Mouse (Mus musculus) v-Abl transformed pro-B cells (cell line): ENCODE data around the gene Rfpl4.
"Not testable (repeated sequence)": the region's sequence is repeated elsewhere in the genome, so short reads cannot be mapped to it uniquely, and the experiment has no call there.

Experiments used
- in situ Hi-C, 2 experiments: fragments of 400-800 bp; cut with MboI; formaldehyde crosslinking; loops; one replicate each; pipeline ENCODE4 v1.15.1; 2025; ENCODE audit not compliant: unreplicated experiment in 2 of 2

Gene Rfpl4

GRCm38 (mm10) chr7:5116850-5117249, at the start of gene Rfpl4:
Gene Rfpl4 (minus strand): TSS chr7:5116950.
- in situ Hi-C loops: no loop called here

DNA sequence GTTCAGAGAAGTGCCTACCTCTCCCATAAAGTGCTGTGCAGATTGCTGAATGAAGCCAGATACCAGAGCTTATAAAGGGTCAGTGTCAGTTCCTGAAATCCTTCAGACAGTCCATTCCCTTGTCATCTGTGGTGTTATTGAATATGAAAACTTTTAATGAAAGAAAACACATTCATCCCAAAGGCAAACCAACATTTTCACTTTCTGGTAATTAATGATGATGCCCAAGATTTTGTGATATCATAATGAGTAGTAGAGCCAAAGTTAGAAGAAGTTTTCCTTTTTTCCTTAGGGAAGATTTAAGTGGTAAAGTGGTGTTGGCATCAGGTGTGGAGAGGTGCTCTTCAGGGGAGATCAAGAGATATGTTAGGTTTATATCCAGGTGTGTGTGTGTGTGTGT, 32.8 kb upstream of the Rfpl4 start, which contains the start of gene Vmn1r55:
Gene Vmn1r55, minus strand, starts transcription at position 101 of the 400 bp plus-strand sequence.
- in situ Hi-C loops: not testable (repeated sequence)

- in situ Hi-C loops: no loop called here
These were observed 9.0 kb upstream of the Rfpl4 start, which contains the start of gene Rasl2-9 for GRCm38 (mm10) chr7:5125549-5126406. Gene Rasl2-9 (minus strand): TSS chr7:5125950.

DNA sequence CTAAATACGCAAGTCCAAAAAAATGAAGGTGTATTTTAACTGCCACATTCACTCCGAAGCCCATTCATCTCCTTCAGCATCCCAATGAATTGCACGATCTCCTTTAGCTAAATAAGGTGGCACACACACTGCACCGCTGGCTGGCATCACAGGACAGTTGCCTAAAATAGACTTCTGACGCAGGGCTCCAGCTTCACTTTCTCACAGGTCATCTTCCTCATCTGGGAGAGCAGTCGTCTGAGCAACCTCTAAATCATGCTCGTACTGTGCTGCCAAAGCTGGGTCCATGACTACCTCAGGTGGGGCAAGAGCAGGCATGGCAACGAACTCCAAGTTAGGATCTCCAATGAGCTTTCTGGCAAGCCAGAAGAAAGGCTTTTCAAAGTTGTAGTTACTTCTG, 8.3 kb upstream of the Rfpl4 start:
- in situ Hi-C loops: no loop called here

- in situ Hi-C loops: no loop called here
These were observed 4.0 kb downstream of the Rfpl4 start for GRCm38 (mm10) chr7:5112701-5113100.

GRCm38 (mm10) chr7:5109301-5109700, 7.4 kb downstream of the Rfpl4 start:
- in situ Hi-C loops: no loop called here

DNA sequence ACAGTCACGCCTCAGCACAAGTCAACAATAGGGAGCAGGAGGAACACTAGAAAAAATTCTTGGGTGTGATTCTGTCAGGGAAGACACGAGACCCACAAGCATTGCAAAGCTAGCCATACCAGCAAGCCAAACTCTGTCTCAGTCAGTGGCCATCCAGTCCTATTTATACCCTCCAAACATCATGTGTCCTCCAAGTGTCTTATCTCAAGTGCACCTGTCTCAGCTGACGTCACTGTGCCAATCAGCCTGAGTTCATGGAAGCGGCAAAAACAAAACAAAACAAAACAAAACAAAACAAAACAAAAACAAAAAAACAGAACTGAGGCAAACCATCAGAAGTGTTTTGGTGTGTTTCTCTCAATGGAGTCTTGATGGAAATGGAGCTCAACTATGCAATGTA, 8.5 kb downstream of the Rfpl4 start:
- in situ Hi-C loops: no loop called here

DNA sequence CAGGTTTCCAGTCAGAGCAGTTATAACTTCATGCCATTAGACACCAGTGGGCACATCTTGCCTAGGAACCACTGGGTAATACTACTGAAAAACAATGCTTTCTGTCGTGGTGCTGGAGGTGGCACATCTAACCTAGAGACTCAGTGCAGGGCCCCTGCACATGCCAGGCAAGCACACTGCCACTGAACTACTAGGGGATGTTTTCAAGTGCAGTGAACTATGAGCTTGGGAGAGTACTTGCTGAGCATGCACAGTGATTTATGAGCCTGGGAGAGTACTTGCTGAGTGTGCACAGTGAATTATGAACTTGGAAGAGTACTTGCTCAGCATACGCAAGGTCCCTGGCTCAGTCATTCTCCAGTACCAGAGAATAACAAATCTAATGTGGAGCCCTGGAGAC, 14.2 kb downstream of the Rfpl4 start:
- in situ Hi-C loops: no loop called here

DNA sequence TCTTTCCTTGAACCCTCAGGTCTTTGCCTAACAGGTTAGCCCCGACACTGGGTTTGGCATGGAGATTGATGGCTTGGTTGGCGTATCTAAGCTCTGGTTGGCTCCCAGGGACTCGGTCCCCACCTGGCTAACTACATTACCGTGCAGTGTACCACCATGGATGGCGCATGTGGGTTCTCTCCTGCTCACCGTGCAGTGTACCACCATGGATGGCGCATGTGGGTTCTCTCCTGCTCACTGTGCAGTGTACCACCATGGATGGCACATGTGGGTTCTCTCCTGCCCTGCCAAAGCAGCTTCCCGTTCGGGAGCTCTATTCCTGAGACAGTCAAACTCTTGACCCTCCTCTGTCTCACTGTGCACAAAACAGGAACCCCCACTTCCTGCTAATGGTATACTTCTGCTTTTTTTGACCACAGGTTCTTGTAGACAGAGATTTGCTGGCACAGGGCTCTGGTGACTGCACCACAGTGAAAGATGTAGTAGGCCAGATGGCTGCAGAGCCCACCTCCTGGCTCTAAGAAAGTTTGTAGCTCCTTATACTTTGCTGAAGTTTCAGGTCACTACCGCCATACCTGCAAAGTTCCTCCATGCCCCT, 15.6 kb downstream of the Rfpl4 start:
- in situ Hi-C loops: no loop called here

GRCm38 (mm10) chr7:5099796-5100195, 17.0 kb downstream of the Rfpl4 start:
- in situ Hi-C loops: no loop called here

GRCm38 (mm10) chr7:5098769-5099168, 18.0 kb downstream of the Rfpl4 start:
- in situ Hi-C loops: no loop called here

- in situ Hi-C loops: no loop called here
These were observed 23.8 kb downstream of the Rfpl4 start for GRCm38 (mm10) chr7:5092831-5093510.

DNA sequence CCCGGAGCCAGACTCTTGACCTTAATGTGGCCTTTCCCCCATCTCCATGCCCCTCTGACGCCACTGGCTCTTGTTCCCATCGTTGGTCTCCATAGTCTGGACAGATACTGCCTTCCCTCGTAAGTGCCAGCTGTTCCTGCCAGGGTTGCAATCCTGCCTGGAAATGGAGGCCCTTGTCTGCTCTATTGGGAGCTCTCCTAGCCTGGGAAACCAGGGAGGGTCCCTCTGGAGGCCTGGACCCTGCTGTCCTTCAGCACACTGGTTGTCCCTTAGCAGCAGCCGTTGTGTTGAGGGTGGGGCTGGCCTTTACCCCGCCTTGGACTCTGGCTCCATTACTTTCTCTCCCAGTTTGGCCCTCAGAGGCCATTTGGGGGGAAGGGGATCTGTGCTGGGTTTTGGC, 24.4 kb downstream of the Rfpl4 start:
- in situ Hi-C loops: no loop called here

DNA sequence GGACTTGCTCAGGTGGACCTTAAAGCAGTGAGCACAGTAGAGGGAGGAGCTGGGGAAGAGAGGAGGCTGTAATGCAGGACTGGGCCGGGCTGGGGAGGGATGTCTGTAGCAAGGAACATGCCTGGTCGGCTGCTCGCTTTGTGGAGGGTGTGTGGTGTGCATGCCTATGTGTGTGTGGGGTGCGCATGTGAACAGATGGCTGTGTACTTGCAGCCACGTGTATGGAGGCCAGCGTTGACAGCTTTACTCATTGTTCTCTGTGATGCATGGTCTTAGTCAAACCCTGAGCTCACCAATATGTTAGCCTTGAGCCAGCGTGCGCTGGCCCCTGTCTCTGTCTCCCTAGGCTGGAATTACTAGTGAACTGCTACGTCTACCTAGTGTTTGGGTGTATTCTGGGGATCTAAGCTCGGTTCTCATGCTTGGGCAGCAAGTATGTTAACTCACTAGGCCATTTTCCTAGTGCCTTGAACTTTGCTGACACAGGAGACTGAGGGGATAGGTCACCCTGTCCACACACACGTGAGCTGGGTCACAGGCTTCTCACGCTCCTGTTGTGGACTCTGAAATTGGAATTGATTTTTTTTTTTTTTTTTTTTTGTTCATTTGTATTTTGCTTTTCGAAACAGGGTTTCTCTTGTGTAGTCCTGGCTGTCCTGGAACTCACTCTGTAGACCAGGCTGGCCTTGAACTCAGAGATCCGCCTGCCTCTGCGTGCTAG, 25.6 kb downstream of the Rfpl4 start:
- in situ Hi-C loops: no loop called here

- in situ Hi-C loops: loop anchor here in 1 of 2 experiments (10.0 kb wide), 1 partner anchor 1195 kb away; the partner anchor contains the start of gene Zfp667
These were observed 26.9 kb downstream of the Rfpl4 start for GRCm38 (mm10) chr7:5089853-5090252.

DNA sequence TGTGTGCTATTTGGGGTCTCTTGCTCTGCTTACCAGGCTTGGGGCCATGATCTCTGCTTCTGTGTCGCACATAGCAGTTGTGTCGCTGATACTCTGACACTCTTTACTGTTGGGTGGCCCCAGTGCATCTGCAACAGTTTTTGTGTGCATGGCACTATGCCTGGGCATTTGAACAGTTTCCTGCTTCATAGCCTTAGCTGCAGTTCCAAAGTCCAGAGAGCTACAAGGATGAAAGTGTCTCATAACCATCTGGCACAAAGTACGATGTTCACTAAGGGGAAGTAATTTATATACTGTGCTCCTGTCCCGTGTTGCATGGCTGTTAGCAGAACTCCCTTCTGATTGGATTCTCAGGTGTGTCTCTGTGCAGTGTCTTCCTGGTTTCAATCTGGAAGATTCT, 28.9 kb downstream of the Rfpl4 start:
- in situ Hi-C loops: loop anchor here in 1 of 2 experiments (10.0 kb wide), 1 partner anchor 1197 kb away; the partner anchor contains the start of gene Zfp667

GRCm38 (mm10) chr7:5086921-5087440, 29.8 kb downstream of the Rfpl4 start:
- in situ Hi-C loops: loop anchor here in 1 of 2 experiments (10.0 kb wide), 1 partner anchor 1198 kb away; the partner anchor contains the start of gene Zfp667

DNA sequence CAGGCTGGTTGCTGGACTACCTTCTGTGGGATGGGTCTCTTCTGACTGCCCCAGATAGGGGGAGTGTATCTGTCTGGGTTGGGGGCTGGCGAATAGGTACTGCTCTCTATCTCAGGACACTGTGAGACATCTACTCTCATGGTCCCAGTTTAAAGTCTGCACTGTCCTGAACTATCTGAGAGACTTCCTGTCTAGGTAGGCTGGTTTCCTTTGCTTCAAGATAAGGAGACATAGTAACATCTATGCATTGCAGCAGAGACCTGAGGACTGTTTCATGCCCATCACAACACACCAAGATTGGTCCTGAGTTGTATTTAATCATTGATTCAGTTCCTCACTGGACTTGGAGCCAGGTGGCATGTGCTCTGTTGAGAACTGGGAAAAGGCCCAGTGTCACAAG, 31.2 kb downstream of the Rfpl4 start:
- in situ Hi-C loops: loop anchor here in 1 of 2 experiments (10.0 kb wide), 1 partner anchor 1199 kb away; the partner anchor contains the start of gene Zfp667

DNA sequence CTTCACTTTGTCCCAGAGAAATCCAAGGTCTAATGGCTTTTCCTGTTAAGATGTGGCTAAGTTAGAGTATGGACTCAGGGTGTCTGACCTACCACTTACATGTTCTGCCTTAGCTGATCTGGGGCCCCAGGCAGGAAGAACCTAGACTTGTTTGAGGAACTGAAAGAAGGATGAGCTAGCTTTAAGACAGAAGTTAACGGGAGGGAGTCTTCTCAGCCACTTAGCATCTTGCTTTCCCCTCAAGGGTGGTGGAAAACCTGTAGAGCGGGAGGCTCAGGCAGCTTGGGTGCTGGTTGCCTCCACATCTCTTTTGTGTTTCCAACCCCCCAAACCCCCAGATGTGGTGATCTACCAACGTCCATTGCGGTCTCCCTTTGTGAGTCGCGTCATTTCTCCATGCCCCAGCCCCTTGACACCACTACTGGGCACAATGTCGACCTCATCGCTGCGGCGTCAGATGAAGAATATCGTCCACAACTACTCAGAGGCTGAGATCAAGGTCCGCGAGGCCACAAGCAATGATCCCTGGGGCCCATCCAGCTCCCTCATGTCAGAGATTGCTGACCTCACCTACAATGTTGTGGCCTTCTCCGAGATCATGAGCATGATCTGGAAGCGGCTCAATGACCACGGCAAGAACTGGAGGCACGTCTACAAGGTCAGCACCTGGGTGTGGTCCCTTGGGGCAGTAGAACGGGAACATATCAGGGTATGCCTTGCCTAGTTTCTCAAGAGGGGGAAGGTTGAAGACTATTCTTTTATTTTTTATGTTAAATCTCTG, 33.2 kb downstream of the Rfpl4 start:
- in situ Hi-C loops: loop anchor here in 1 of 2 experiments (10.0 kb wide), 1 partner anchor 1201 kb away; the partner anchor contains the start of gene Zfp667
